Mouse (Mus musculus): ENCODE data around the gene Msl1. TPM values are rescaled to one million over a fixed set of nuclear protein-coding genes. Genes with fewer than 3 reads are reported as not detected.

The Msl1 gene
- total and polyA plus RNA-seq, 2 experiments from 2014 or later: 24.1 to 94.6 TPM

DNA sequence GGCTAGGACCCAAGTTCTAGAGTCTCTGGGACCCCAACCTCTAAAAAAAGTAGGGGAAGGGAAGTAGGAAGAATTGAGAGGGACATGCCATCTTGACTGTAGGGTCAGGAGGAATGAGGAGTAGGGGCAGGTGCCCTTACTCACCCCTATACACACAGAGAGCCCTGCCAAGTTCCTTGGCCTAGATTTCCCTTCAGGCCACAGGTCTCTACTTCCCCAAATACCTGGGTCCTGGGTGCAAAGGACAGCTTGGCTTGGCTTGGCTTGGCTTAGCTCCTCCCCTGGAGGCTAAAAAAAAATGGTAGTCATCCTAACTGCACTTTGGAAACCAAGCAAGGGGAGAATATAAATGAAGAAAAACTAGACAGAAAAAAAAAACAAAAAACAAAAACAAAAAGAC is 30.6 kb upstream of the Msl1 start:
- H3K4me1 ChIP-seq (ENCODE audit: insufficient read depth): 0 out of 2 replicates have a peak, but pooled peaks cover 5% of the 10 kb centered on the region
- H3K36me3 ChIP-seq (ENCODE audit: insufficient read depth): peaks cover 81% of the 10 kb centered on the region
- TF ChIP-seq CTCF (IDR thresholded peaks at IDR 0.05; ENCODE audit: low read depth): no peak
- no peak overlapping the region for H3K9ac ChIP-seq
- DNase-seq (no peak), ATAC-seq (no peak)
- no peak overlapping the region for H3K27ac ChIP-seq (ENCODE audit: low read depth, low read length)
- H3K4me2 ChIP-seq (ENCODE audit: low read depth): no peak overlapping the region
- H3K4me3 ChIP-seq (ENCODE audit: low read depth, low read length): no peak overlapping the region
- H3K27me3 ChIP-seq (ENCODE audit: insufficient read depth, low read length): no peaks in the 10 kb centered on the region
- no peaks in the 10 kb centered on the region for H3K9me3 ChIP-seq (ENCODE audit: low read length)

DNA sequence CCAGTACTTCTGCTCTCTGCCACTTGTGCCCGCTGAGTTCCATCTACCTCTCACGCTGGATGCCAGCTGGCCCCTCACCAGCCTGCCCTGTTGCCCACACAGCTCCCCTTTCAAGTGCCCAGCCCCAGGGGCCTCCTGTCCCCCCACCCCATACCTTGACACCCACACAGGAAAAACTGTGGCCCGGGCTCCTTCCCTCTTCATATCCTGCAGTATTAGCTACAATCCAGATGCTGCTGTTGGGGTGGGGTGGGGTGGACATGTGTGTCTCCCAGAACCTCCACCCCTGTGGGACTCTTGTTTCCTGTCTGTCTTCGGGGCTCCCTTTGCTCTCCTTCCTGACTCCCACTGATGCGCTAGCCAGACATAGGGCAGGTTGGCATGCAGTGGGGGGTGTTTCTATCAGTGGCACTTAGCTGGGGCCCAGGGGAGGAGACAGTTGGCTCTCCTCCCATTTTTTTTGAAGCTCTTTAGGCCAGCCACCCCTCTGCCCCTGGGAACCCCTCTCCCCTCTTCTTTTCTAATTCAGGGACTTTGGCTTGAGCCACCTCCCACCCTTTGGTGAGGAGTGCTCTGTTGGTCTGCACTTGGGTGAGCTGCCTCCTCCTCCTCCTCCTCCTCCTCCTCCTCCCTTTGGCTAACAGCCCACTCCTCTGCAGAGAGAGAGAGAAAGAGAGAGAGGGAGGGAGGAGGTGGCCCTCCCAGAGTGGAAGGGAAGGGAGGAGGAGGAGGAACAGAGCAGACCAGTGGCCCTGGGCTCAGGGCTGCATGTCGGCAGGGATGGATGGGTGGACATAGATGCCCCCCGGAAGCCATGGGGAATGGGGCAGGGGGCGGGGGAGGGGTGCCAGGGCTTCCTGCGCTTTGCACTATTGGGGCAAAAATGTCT is 29.7 kb upstream of the Msl1 start:
- ATAC-seq (no peak), DNase-seq (no peak)
- Histone ChIP-seq H3K4me1 (ENCODE audit: insufficient read depth) (0 out of 2 replicates have a peak, but pooled peaks cover 5% of the 10 kb centered on the region), H3K9ac (no peak overlapping the region; the same call in 1 of the 2 replicates), H3K27me3 (ENCODE audit: insufficient read depth, low read length) (no peaks in the 10 kb centered on the region), H3K9me3 (ENCODE audit: low read length) (no peaks in the 10 kb centered on the region), H3K4me2 (ENCODE audit: low read depth) (no peak overlapping the region), H3K4me3 (ENCODE audit: low read depth, low read length) (no peak overlapping the region), H3K36me3 (ENCODE audit: insufficient read depth) (peaks cover 84% of the 10 kb centered on the region), H3K27ac (ENCODE audit: low read depth, low read length) (peak overlapping the region; percentile 45)
- WGBS: 33% methylated on average over 9 of the region's 9 CpGs
- TF ChIP-seq CTCF (IDR thresholded peaks at IDR 0.05; ENCODE audit: low read depth): no peak

DNA sequence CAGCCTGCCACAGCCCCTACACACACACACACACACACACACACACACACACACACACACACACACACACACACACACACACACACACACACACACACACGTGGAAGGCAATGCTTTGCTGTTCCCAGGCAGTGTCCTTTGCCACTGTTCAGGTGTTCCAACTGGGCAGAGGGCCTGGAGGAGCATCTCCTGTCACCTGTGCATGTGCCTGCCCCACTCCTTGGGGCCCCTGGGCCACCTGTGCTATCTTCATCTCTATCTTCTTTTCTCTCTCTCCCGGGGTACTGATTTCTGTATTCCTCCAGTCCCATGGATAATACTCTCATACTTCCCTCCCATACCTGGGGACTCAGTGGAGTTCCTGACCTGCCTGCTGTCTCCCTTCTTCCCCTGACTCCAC is 29.0 kb upstream of the Msl1 start:
- H3K4me2 ChIP-seq (ENCODE audit: low read depth): no peak overlapping the region
- 0 out of 2 replicates have a peak, but pooled peaks cover 5% of the 10 kb centered on the region for H3K4me1 ChIP-seq (ENCODE audit: insufficient read depth)
- TF ChIP-seq CTCF (IDR thresholded peaks at IDR 0.05; ENCODE audit: low read depth): no peak
- WGBS: 39% methylated on average over 2 of the region's 2 CpGs
- DNase-seq (no peak), ATAC-seq (no peak)
- H3K27ac ChIP-seq (ENCODE audit: low read depth, low read length): 0 out of 2 replicates have a peak overlapping the region, but pooled peaks have one; percentile 1
- peaks cover 85% of the 10 kb centered on the region for H3K36me3 ChIP-seq (ENCODE audit: insufficient read depth)
- no peak overlapping the region for H3K4me3 ChIP-seq (ENCODE audit: low read depth, low read length)
- H3K27me3 ChIP-seq (ENCODE audit: insufficient read depth, low read length): no peaks in the 10 kb centered on the region
- no peaks in the 10 kb centered on the region for H3K9me3 ChIP-seq (ENCODE audit: low read length)
- peak overlapping the region; percentile 10; the same call in 1 of the 2 replicates for H3K9ac ChIP-seq

DNA sequence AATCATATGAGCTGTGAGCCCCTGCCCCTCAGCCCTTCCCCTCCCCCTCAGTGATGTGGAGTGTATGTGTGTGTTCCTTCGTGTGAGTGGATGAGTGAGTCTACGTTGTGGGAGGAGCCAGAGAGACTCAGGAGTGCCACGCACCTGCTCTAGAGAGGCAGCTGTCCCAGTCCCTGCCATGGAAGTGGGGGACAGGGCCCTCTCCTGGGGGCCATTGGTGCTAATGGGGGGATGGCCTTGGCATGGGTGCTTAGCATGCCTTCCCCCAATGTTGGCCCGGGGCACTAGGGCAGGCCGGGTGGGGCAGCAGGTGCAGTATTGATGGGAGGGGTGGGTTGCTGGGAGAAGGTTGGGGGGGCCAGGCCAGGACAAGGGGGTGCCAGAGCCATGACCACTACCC is 28.5 kb upstream of the Msl1 start:
- H3K9ac ChIP-seq: peak overlapping the region; percentile 10; the same call in 1 of the 2 replicates
- H3K4me3 ChIP-seq (ENCODE audit: low read depth, low read length): no peak overlapping the region
- no peak for DNase-seq
- no peaks in the 10 kb centered on the region for H3K27me3 ChIP-seq (ENCODE audit: insufficient read depth, low read length)
- TF ChIP-seq CTCF (IDR thresholded peaks at IDR 0.05; ENCODE audit: low read depth): no peak
- 0 out of 2 replicates have a peak, but pooled peaks cover 5% of the 10 kb centered on the region for H3K4me1 ChIP-seq (ENCODE audit: insufficient read depth)
- H3K36me3 ChIP-seq (ENCODE audit: insufficient read depth): peaks cover 81% of the 10 kb centered on the region
- H3K9me3 ChIP-seq (ENCODE audit: low read length): no peaks in the 10 kb centered on the region
- ATAC-seq: no peak
- 50% methylated on average over 5 of the region's 5 CpGs for WGBS
- no peak overlapping the region for H3K4me2 ChIP-seq (ENCODE audit: low read depth)
- H3K27ac ChIP-seq (ENCODE audit: low read depth, low read length): peak overlapping the region; percentile 57

DNA sequence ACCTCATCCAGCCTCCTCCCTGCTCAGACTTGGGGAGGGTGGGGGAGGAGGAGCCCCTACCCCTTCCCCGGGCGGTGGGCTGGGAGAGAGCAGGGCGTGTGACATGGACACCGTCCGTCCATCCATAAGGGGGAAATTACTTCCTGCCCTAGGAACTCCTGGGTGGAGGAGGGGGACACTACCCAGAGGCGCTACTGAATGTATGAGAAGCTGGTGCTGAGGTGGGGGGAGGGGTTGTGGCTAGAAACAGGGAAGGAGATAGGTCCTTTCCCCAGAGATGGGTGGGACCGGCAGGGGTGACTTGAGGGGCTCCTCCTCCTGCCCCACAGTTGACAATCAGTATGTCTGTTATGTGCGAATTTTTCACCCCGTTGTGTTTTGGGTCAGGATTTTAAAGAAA is 28.0 kb upstream of the Msl1 start:
- Histone ChIP-seq H3K27me3 (ENCODE audit: insufficient read depth, low read length) (no peaks in the 10 kb centered on the region), H3K9me3 (ENCODE audit: low read length) (no peaks in the 10 kb centered on the region), H3K36me3 (ENCODE audit: insufficient read depth) (peaks cover 77% of the 10 kb centered on the region), H3K4me3 (ENCODE audit: low read depth, low read length) (no peak overlapping the region), H3K4me1 (ENCODE audit: insufficient read depth) (0 out of 2 replicates have a peak, but pooled peaks cover 5% of the 10 kb centered on the region), H3K9ac (no peak overlapping the region), H3K4me2 (ENCODE audit: low read depth) (no peak overlapping the region), H3K27ac (ENCODE audit: low read depth, low read length) (peak overlapping the region; percentile 57)
- ATAC-seq (peak; percentile 38), DNase-seq (peak; percentile 62)
- 29% methylated on average over 9 of the region's 9 CpGs for WGBS
- no peak for TF ChIP-seq CTCF (IDR thresholded peaks at IDR 0.05; ENCODE audit: low read depth)

DNA sequence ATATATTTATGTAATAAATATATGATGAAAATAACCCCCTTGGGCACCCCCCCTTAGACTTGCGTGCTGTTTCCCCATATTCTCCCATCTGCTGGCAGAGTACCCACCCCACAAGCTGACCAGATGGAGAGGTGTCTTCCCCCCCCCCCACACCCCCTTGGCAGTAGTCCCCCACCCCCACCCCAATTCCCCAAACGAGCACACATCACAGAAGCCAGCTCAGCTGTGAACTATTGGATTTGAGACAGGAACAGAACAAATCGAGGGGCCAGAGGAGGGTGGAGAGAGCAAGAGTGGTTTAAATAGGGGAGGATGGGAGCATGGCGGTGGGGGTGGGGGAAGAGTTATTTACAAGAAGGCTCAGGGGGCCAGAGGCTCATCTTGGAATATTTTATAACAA is 27.6 kb upstream of the Msl1 start:
- H3K9ac ChIP-seq: 0 out of 2 replicates have a peak overlapping the region, but pooled peaks have one; percentile 22
- H3K4me2 ChIP-seq (ENCODE audit: low read depth): peak overlapping the region; percentile 19
- no peaks in the 10 kb centered on the region for H3K9me3 ChIP-seq (ENCODE audit: low read length)
- DNase-seq (peak; percentile 22), ATAC-seq (no peak)
- H3K4me3 ChIP-seq (ENCODE audit: low read depth, low read length): no peak overlapping the region
- 0 out of 2 replicates have a peak, but pooled peaks cover 5% of the 10 kb centered on the region for H3K4me1 ChIP-seq (ENCODE audit: insufficient read depth)
- no peak for TF ChIP-seq CTCF (IDR thresholded peaks at IDR 0.05; ENCODE audit: low read depth)
- no peaks in the 10 kb centered on the region for H3K27me3 ChIP-seq (ENCODE audit: insufficient read depth, low read length)
- H3K36me3 ChIP-seq (ENCODE audit: insufficient read depth): peaks cover 72% of the 10 kb centered on the region
- 11% methylated on average over 4 of the region's 4 CpGs for WGBS
- H3K27ac ChIP-seq (ENCODE audit: low read depth, low read length): peak overlapping the region; percentile 75
